Mouse (Mus musculus): ENCODE data around the gene Adamtsl4. TPM values are rescaled to one million over a fixed set of nuclear protein-coding genes. Genes with fewer than 3 reads are reported as not detected.
"Not testable (repeated sequence)": the region's sequence is repeated elsewhere in the genome, so short reads cannot be mapped to it uniquely, and the experiment has no call there.

The Adamtsl4 gene
- total RNA-seq, 2 experiments from 2014 or later: 5.0 to 5.1 TPM

DNA sequence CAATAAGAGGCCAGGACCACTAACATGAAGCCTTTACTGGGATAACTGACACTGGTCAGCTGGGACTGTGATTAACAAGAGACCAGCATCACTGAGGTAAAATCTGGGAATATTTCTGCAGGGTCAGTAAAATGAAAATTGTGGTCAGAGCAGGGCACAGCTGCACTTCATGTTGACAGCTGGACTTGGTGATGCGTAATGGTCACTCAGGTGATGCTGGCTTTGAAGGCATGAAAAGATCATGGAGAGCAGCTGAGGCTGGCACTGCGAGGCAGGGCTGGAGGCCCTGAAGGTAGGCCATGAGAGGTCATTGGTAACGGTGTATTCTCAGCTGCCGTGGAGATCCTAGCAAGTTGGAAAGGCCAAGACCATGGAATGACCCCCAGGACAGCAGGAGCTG lies 10.6 kb upstream of the Adamtsl4 start:
- no peak for DNase-seq

DNA sequence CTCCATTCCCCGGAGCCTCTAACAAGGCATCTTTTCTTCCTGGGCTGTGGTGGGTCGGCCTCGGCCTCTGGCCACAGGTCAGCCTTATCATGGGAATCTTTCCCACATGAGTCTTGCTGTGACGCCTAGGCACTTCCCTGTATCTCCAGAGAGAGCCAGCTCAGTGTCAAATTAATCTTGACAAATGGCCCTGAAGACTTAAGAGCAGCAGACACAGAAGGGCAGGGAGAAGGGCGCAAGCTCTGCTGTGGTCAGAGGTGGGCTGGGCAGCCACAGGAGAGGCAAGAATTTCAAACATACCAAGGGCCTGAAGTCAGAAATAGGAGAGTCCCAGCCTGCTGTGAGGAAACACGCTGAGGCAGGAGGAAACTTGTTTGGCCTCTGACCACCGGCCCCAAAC lies 8.6 kb upstream of the Adamtsl4 start:
- DNase-seq: no peak

DNA sequence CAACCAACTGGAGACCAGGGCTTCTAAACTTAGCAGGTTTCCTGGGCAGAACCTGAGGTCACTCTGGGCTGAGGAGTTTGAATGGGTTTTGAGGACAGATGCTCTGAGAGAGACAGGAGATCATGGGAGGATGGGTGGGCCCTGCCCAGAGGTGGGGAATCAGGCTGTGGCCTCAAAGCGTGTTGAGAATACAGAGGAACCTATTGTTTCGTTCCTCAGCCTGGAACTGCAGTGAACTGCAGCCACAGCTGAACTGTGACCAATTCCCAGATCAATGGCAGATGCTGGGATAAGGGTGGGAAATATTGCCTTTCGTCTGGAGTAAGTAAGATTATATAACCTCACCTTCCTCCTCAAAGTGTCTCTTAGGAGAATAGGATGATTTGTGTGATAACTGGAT lies 8.1 kb upstream of the Adamtsl4 start:
- DNase-seq: no peak

- DNase-seq: no peak
Observed at GRCm38 (mm10) chr3:95694808-95695703, 7.3 kb upstream of the Adamtsl4 start.

- no peak for DNase-seq
Observed at GRCm38 (mm10) chr3:95693821-95694807, 6.4 kb upstream of the Adamtsl4 start.

DNA sequence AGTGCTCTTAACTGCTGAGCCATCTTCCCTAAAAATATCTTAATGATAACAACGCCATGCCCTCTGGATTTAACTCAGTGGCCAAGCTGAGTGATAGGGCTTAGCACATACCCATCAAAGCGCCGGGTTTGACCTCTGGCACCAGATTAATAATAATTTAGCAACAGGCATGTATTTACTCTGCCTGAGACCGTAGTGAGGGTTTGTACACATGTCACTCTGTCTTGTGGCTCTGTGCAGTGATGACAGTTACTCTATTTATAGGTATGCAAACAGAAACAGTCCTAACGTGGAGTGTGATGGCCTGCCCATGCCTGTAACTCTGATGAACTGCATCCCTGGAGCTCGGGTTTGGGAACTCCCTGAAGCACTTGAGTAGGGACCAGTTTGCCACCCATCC lies 5.0 kb upstream of the Adamtsl4 start:
- DNase-seq: no peak

DNA sequence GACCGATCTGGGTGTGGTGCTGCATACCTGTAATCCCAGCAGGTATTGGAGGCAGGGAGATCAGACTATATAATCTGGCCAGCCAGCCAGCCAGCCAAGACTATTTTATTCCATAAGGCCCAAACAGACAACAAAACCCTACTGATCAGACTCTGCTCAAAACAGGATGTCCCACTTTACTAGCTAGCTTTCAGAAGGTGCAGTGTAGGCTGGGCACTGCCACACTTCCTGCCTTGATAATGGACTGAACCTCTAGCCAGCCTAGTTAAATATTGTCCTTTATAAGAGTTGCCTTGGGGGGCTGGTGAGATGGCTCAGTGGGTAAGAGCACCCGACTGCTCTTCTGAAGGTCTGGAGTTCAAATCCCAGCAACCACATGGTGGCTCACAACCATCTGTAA lies 2.8 kb upstream of the Adamtsl4 start:
- not testable (repeated sequence) for DNase-seq

- DNase-seq: no peak
Observed at GRCm38 (mm10) chr3:95689940-95690339, 2.2 kb upstream of the Adamtsl4 start.

GRCm38 (mm10) chr3:95689171-95689915 lies 1.6 kb upstream of the Adamtsl4 start:
- DNase-seq: no peak

DNA sequence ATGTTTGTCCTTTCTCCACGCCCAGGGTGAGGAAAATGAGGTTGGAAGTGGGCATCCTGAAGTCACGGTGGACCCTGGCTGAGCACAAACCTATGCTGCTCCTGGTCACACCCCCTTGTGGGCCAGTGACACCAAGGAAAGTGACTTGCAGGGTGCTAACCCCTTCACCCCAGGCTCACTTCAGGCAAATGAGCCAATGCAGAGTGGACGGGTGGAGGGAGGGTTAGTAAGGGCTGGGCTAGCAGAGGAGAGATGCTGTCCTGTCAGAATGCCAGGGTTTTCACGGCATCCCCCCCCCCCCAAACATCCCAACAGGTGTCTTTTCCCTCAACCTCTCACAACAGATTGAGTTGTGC lies 571 bp downstream of the Adamtsl4 start:
- no peak for DNase-seq

DNA sequence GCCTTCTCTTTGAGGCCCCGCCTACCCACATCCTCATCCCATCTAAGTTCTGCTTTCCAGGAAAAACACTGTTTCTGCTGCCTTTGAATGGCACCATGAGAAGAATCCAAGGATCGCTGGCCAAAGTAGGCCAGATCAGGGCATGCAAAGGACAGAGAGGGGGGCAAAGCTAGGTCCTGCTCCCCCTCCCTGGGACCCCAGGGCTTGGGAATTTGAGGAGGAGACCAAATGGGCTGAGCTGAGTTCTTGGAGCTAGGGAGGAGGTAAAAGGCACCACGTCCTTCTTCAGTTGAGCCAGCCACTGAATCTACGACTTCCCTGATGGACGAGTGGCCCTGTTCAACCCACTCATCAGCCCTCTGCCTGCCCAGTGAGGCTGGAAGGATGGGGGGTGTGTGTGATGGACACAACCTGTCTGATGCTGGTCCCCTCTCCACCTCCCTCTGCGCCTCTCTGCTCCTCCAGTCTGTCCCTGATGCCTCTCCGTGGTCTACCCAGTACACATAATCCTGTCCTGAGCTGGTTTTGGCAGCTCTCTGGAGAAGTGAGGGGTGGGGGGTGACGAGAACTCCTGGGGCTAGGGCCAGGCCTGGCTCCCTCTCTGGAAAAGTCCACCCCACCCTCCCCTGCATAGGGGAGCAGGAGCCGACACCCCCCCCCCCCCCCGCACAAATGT lies 1.1 kb downstream of the Adamtsl4 start:
- DNase-seq: no peak

GRCm38 (mm10) chr3:95685701-95686100 lies 2.0 kb downstream of the Adamtsl4 start:
- no peak for DNase-seq

DNA sequence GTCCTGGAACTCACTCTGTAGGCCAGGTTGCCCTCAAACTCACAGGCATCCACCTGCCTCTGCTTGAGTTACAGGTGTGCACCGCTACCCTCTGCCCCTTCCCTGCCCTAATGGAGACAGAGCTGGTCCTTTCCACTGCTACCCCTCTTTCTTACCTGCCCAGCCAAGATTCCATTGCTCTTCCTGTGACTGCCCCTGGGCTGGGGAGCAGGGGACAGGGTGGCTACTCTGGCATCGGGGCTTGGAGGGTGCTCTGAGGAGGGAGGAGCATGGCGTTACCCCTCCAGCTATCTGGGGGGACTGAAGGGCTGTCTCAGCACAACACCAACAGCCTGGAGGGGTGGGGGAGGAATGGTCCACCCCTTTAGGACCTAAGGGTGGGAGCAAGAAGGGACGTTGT lies 2.4 kb downstream of the Adamtsl4 start:
- no peak for DNase-seq

- no peak for DNase-seq
Observed at GRCm38 (mm10) chr3:95684846-95685245, 2.9 kb downstream of the Adamtsl4 start.

DNA sequence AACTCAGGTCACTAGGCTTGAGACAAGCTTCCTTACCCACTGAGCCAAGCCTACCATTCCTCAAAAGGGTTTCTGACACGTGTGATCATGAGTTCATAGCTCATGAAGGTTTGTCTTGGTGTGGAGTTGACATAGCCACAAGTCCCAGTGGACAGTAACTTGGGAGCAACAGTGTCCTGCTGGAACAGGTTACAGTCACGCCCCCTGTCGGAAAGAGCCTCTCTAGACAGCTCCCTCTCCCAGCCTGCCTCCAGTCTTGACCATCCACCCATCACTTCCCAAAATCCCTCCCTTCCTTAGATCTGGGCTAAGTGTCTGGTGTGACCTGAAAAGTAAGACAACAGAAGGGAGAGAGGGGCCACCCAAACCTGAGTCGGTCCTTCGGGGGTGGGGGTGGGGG lies 4.8 kb downstream of the Adamtsl4 start:
- no peak for DNase-seq

DNA sequence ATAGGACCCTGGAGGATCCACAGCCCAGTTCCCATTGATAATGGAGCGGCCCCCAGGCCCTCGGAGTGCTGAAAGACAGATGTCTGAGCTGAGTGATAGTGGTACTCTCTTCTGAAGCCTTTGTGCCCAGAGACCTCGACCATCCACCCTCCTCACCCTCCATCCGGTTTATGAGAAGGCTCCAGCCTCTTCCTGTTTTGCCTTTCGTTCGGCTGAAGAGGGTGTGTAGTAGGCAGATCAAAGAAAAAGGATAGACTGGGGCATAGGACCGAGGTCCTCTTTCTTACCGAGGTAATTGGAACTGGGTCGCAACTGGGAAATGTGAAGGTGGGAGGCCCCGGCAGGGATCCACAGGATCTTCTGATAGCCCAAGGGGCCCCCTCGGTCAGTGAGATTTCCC lies 6.4 kb downstream of the Adamtsl4 start:
- DNase-seq: no peak

GRCm38 (mm10) chr3:95680673-95681072 lies 7.0 kb downstream of the Adamtsl4 start:
- no peak for DNase-seq

DNA sequence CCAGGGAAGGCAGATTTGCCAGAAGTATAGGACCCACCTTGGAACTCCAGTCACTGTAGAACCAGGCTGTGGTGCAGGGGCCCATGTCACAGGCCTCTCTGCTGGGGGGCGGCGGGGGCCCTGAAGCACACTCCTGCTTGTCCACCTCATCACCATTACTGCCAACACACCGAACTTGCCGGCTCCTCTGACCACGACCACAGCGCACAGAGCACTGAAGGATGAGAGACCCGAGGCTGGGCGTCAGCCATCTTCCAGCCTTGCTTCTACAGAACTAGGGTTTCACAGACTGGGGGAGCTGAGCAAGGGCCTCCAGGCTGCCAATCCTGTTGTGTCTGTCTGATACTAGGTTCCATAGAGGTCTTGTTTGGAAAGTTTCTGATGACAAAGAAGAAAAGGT lies 8.2 kb downstream of the Adamtsl4 start:
- DNase-seq: no peak

DNA sequence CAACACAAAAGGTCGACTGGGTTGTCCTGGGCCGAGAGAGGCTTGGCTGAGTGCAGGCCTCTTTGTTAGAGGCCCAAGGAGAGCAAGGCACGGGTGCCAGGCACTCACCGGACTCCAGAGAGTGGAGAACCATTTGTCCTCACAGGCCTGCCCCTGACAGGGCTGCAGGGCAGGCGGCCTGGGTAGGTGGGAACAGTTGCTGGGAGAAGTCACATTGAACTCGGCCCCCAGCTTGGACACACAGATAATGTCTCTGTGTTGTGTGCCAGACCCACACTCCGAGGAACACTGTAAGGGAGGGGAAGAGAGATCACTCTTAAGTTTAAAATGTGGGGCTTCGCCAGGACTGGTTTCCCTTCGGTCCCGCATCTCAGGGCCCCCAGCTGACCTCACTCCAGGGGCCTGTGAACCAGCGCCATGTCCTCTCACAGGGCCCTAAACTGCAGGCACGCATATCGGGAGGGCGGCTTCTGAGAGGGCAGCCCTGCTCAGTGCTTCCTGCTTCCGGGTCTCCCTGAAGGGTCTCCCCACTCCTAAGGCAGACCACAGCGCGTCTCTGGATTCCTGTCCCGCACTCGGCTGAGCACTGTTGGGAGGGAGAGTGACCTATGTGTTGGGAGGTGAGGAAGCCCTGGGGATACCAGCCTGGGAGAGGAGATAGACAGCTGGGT lies 10.2 kb downstream of the Adamtsl4 start:
- DNase-seq: no peak

DNA sequence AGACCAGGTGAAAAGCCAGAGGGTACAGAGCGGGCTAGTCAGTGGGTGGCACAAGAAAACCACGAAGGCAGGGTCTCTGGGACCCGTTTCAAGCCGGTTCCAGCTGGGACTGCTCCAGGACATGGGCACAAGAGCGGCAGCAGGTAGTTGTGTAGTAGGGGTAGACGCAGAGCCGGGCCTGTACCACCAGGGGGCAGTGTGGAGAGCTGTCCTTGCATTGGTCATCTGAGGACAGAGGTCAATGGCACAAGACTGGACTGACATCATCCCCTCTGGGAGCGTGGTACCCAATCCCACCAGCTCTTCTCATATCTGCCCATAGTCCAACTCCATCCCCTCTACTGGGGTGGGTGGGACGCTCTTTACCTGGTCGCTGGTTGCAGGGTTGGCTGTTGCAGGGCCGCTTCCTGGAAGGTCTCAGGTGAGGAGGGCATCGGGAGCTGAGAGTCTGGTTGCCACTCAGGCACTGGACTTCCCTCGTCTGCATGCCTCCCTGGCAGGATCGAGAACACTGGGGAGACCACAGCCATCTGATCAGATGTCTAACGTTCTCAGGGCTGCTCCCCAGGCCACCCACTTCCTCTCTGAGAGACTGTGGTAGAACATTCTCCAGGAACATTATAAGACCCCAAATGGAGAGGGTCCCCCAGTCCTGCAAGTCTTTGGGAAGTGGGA lies 10.8 kb downstream of the Adamtsl4 start:
- peak; percentile 36 to 38 for DNase-seq

All from layer of hippocampus, postnatal 36 days (tissue).